Mouse (Mus musculus) left cerebral cortex, postnatal 25 days (tissue): ENCODE measurements around the gene Il1r1. TPM values are rescaled to one million over a fixed set of nuclear protein-coding genes. Genes with fewer than 3 reads are reported as not detected.
"Not testable (repeated sequence)": the region's sequence is repeated elsewhere in the genome, so short reads cannot be mapped to it uniquely, and the experiment has no call there.

Experiments
- DNase-seq, 2 experiments: peaks; one replicate each; pipeline ENCODE4 v3.0.0; 2022; ENCODE audit warnings: low spot score in 2 of 2, mixed read lengths in 1 of 2
- intact Hi-C: fragments of 180-260 bp; cut with DNase I; formaldehyde crosslinking; loops from one replicate; pipeline ENCODE4 v1.15.1; 2025
- total RNA-seq, 2 experiments: library from RNA; stranded (reverse); gene quantifications; 2 replicates each; pipeline ENCODE4 v1.2.3; 2021

Gene Il1r1
- total RNA-seq, 2 experiments from 2014 or later: 2.3 to 3.0 TPM

- DNase-seq: no peak
- intact Hi-C loops: no loop called here
Observed at GRCm38 (mm10) chr1:40298053-40298452, 73.2 kb downstream of the Il1r1 start.

GRCm38 (mm10) chr1:40303179-40303866, 78.4 kb downstream of the Il1r1 start:
- intact Hi-C loops: no loop called here

GRCm38 (mm10) chr1:40304321-40304720, 79.4 kb downstream of the Il1r1 start:
- intact Hi-C loops: not testable (repeated sequence)

More at GRCm38 (mm10) chr1:40303179-40303866, 78.4 kb downstream of the Il1r1 start:
- no peak for DNase-seq

DNA sequence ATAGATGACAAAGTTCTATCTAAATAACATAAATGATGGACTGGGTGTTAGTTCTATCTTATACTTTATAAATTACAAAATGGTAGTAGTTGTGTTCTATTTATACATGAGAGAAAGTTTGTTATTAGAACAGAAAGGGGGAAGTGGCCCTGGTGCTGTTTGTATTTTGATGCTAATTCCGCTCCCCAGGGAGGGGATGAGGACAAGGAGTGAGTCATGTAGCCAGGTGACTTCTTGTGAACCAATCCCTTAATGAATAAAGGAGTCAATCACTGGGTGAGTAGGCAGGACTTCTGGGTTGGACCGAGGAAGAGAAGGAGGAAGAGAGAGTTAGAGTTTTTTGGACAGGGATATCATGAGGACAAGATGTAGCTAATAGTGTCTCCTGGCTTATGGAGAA, 81.2 kb downstream of the Il1r1 start:
- intact Hi-C loops: no loop called here

More at GRCm38 (mm10) chr1:40304321-40304720, 79.4 kb downstream of the Il1r1 start:
- not testable (repeated sequence) for DNase-seq

GRCm38 (mm10) chr1:40311123-40311522, 86.2 kb downstream of the Il1r1 start:
- intact Hi-C loops: no loop called here
- DNase-seq: no peak

More for the DNA sequence above, 81.2 kb downstream of the Il1r1 start:
- DNase-seq: no peak

- no peak for DNase-seq
- intact Hi-C loops: no loop called here
Observed at GRCm38 (mm10) chr1:40311625-40312024, 86.7 kb downstream of the Il1r1 start.

- intact Hi-C loops: no loop called here
- DNase-seq: no peak
Observed at GRCm38 (mm10) chr1:40314016-40314415, 89.1 kb downstream of the Il1r1 start.

DNA sequence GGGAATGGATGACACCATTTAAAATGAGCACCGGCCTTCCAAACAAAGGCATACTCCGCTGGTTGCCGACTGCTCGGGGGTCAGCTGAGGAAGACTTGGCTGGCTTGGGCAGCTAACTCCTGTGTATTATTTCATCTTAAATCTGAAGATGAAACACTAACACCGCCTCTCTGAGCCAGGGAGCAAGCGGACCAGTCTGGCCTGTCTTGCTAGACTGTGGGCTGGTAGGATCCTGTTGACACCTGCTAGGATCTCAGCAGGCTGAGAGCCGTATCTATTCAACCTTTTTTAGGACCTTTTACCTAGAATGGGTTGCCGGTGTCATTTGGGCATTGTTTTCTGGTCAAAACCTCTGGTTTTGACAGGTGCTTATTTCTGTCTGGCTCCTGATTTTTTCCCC, 92.8 kb downstream of the Il1r1 start:
- no peak for DNase-seq
- intact Hi-C loops: no loop called here

DNA sequence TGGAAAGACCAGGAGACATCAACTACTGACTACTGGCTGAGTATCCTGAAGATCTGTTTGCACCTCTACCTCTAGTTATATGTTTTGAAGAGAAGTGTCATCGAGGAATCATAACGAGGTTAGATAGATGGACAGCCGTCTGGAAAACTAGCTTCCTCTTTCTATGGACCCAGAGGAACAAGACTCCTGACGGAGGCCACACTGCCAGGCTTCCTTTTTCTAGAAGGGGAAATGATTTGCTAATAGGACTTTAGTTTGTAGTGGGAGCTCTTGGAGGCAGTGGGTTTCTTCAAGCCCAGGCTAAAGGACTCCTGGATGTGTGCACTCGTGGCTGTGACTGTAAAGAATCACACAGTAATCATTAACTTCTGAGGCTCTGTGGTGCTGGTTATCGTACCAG, 96.9 kb downstream of the Il1r1 start:
- DNase-seq: no peak
- intact Hi-C loops: no loop called here

DNA sequence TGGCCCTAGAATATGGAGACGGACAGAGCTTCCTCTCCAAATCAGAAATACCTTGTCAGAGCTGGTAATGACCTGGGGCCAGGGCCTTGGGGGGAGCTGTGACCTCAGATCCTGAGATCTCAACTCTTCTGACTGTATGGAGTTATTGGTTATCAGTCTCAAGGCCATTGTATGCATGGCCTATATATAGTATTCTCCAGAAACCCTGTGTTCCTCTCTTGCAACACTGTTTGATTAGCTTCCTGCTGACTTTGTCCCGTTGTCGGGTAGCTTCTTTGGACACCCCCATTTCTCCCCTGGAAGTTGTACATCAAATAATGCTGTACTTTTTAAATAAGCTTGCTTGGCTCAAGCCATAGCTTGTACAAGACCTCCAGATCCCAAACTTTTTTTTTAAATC, 97.7 kb downstream of the Il1r1 start:
- intact Hi-C loops: no loop called here

GRCm38 (mm10) chr1:40324457-40324856, 99.6 kb downstream of the Il1r1 start, which contains the start of gene Il1rl2:
Gene Il1rl2 (plus strand): TSS chr1:40324610.
- intact Hi-C loops: no loop called here
- DNase-seq: peak; percentile 4 to 39

More for the DNA sequence above, 97.7 kb downstream of the Il1r1 start:
- DNase-seq: no peak

GRCm38 (mm10) chr1:40324955-40325702, 100.2 kb downstream of the Il1r1 start:
- no peak for DNase-seq
- intact Hi-C loops: no loop called here

DNA sequence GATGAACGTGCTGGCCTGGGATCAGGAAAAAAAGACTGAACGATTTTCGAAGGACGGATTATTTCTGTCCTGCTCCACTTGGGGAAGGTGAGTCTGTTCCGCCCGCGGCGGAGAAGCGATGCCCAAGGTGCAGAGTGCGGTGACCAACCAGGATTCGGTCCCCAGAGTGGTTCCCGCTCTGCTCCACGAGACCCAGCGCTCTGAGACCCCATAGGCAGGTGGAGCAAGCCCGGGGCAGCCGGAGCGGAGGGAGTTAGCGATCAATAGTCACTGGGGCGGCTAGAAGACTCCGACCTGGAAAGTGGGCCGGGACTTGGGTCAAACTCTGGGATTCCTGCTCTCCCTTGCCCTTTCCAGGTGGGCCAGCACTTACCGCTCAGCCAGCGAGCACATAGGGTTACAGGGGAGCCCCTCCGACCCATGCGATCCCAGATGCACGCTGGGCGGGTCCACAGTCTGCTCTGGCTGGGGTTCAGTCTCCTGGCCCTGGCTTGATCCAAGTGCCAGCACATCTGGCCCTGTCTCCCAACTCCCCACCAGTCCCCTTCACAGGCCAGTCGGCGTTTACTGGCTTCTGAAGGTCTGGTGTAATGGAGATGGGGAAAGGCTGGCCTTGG, 100.9 kb downstream of the Il1r1 start:
- intact Hi-C loops: no loop called here
- no peak for DNase-seq

- intact Hi-C loops: no loop called here
- DNase-seq: no peak
Observed at GRCm38 (mm10) chr1:40327604-40328003, 102.7 kb downstream of the Il1r1 start.

DNA sequence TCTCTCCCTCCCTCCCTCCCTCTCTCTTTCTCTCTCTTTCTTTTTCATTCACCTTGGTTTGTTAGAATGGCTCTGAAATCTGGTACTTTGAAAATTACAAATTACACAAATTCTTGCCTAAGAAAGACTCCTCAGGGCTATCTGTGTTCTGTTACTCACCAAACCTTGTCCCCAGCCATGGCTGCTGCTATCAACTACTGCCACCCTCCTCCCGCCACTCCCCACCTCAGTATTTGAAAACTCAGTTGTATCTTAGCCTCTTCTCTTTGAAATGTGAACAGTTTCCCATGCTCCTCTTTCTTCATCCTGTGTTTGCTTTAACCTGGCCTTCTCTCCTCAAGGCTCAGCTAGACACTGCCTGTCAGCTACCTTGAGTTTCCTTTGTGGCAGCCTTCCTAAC, 104.6 kb downstream of the Il1r1 start:
- intact Hi-C loops: no loop called here
- no peak for DNase-seq

DNA sequence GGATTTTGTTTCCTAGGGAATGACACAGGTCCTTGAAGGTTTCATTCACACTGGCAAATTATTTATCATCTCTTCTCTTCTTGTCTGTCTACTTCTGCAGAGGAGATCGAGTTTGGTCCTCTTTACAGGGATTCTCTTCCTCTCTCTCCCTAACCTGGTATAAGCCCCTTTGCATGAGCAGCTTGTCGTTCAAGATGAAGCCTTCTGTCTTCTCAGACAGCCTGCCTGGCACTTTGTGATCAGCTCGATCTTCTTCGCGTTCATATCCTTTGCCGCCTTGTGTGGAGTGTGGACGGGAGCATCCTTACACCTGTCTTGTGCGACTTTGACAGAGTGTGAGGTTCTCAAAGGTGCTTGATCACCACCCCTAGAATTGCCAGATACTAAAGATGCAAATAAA, 105.3 kb downstream of the Il1r1 start:
- intact Hi-C loops: no loop called here
- no peak for DNase-seq

DNA sequence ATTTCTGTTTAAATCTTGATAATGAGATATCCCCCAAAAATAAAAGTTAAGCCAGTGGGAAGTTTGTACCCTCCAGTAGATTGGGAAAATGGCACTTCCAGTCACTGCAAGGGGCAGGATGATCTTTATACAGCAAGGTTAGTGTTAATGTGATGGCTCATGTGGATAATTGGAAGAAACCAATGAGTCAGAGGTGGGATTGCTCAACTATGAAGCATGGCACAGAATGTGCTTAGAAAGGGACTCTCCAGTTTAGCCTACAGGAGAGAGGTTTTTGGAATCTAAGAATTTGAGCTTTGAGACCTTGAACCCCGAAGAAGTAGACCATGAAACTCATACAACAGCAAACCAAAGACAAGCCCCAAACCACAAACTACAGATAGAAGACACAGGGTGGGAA, 114.5 kb downstream of the Il1r1 start:
- intact Hi-C loops: no loop called here
- no peak for DNase-seq

DNA sequence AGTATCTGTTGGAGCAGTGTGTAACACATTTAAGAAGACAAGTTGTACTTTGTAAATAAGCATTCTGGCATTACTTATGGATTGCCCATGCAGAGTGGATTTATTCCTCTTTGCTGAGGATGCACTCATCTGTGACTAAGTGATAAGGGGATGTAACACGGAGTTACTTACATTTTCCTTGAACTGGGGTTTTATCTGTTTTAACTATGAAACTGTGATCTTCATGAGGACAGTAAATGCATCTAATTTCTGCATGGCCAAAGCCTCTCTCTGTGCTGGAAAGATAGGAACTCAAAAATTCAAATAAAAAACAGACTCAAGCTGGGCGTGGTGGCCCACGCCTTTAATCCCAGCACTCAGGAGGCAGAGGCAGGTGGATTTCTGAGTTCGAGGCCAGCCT, 115.2 kb downstream of the Il1r1 start:
- intact Hi-C loops: no loop called here
- no peak for DNase-seq

DNA sequence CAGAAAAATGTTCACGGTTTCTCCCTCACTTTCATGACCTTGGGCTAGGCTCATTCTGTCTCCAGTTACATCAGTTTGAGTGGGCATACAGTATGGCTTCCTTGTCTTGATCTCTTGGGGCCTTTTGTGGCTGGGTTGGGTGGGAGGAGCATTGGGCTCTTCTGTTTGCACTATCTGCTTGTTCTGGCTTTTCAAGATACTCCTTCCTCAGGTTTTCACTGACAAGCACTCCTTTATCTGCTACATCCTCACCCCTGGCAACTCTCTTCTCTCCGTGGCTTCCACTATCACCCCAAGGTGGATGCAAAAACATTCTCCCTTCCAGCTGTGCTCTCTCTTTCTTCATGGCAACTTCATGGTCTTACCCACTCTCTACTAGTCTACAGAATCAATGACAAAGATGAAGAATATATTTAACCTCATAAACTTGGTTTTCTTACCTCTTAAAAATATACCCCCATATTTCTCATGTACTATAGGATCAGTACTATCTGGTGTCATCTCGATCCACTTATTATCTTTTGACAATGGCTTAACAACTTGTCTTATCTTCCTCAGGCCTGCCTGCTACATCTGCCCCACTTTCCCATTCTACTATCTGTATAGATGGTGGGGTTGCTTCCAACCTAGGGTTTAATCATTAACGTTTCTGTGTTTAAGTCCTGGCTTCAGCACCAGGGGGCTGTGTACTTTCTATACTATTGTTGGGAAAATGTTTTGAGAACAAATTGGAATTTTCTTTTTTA, 127.5 kb downstream of the Il1r1 start:
- intact Hi-C loops: loop anchor here (10.0 kb wide), 1 partner anchor 118 kb away; no protein-coding TSS in a partner anchor
- no peak for DNase-seq

GRCm38 (mm10) chr1:40352904-40353286, 128.0 kb downstream of the Il1r1 start:
- DNase-seq: no peak
- intact Hi-C loops: loop anchor here (10.0 kb wide), 1 partner anchor 118 kb away; no protein-coding TSS in a partner anchor
